Mouse (Mus musculus): ENCODE measurements around the gene Sypl2.
A peak's percentile ranks its signal among the peaks of the same experiment; 100 is the strongest.

Sypl2 gene

GRCm38 (mm10) chr3:108178756-108179715, 47.4 kb downstream of the Sypl2 start:
- DNase-seq (ENCODE audit: low spot score in 2 of 2), result no peak

GRCm38 (mm10) chr3:108174672-108175531, 51.5 kb downstream of the Sypl2 start:
- DNase-seq (ENCODE audit: low spot score in 2 of 2), result peak in 1 of 2 experiments; percentile 58

- DNase-seq (ENCODE audit: low spot score in 2 of 2), result no peak
Measured at GRCm38 (mm10) chr3:108169199-108169598, 57.2 kb downstream of the Sypl2 start.

- no peak for DNase-seq (ENCODE audit: low spot score in 2 of 2)
Measured at GRCm38 (mm10) chr3:108167499-108167898, 58.9 kb downstream of the Sypl2 start.

- DNase-seq (ENCODE audit: low spot score in 2 of 2), result peak in 1 of 2 experiments; percentile 69
Measured at GRCm38 (mm10) chr3:108166486-108167211, 59.8 kb downstream of the Sypl2 start.

GRCm38 (mm10) chr3:108165532-108166315, 60.7 kb downstream of the Sypl2 start:
- DNase-seq (ENCODE audit: low spot score in 2 of 2), result no peak

GRCm38 (mm10) chr3:108164807-108165206, 61.6 kb downstream of the Sypl2 start:
- DNase-seq (ENCODE audit: low spot score in 2 of 2), result peak; percentile 69 to 81

- no peak for DNase-seq (ENCODE audit: low spot score in 2 of 2)
Measured at GRCm38 (mm10) chr3:108164091-108164490, 62.4 kb downstream of the Sypl2 start.

Data from urinary bladder, postnatal 4 days (tissue).